Mouse (Mus musculus): Measurements from ENCODE around the gene Zfp687. TPM values are rescaled to one million over a fixed set of nuclear protein-coding genes. Genes with fewer than 3 reads are reported as not detected.
A peak's percentile ranks its signal among the peaks of the same experiment; 100 is the strongest.

The Zfp687 gene
- polyA plus RNA-seq (2014; fragmentation: Nextera tagmentation; extraction: Ambion mirVana), result 19.6 and 21.2 TPM in 2 replicates

- WGBS, result 1% methylated on average over 36 of the region's 37 CpGs
These were observed at the start of gene Zfp687 for GRCm38 (mm10) chr3:95015337-95015872. Gene Zfp687 (minus strand): TSS chr3:95015448.

GRCm38 (mm10) chr3:95063741-95064140, 48.5 kb upstream of the Zfp687 start:
- no peak for ATAC-seq (ENCODE audit: low FRiP score)
- H3K4me3 ChIP-seq (replicated peaks; ENCODE audit: low read length), result no peak overlapping the region
- H3K27ac ChIP-seq, result no peak overlapping the region
- H3K9me3 ChIP-seq (ENCODE audit: control insufficient read depth, low read length), result no peaks in the 10 kb centered on the region
- no peak for DNase-seq (ENCODE audit: low spot score)
- H3K36me3 ChIP-seq (replicated peaks; ENCODE audit: control insufficient read depth, insufficient read depth), result peaks cover 98% of the 10 kb centered on the region
- WGBS, result 97% methylated on average over 4 of the region's 4 CpGs
- no peaks in the 10 kb centered on the region for H3K27me3 ChIP-seq (ENCODE audit: control insufficient read depth, insufficient read depth, low read length)
- H3K4me2 ChIP-seq (replicated peaks), result no peak overlapping the region
- H3K4me1 ChIP-seq (replicated peaks; ENCODE audit: control insufficient read depth, insufficient read depth, low read length), result no peaks in the 10 kb centered on the region
- H3K9ac ChIP-seq, result no peak overlapping the region

More at GRCm38 (mm10) chr3:95015337-95015872, at the start of gene Zfp687:
- Histone ChIP-seq H3K27me3 (ENCODE audit: control insufficient read depth, insufficient read depth, low read length) (no peaks in the 10 kb centered on the region), H3K27ac (peak within 1 kb of the TSS; percentile 97), H3K36me3 (replicated peaks; ENCODE audit: control insufficient read depth, insufficient read depth) (peaks cover 19% of the 10 kb centered on the region), H3K4me3 (replicated peaks; ENCODE audit: low read length) (peak within 1 kb of the TSS; percentile 85), H3K4me2 (replicated peaks) (peak within 1 kb of the TSS; percentile 93), H3K4me1 (replicated peaks; ENCODE audit: control insufficient read depth, insufficient read depth, low read length) (peaks cover 19% of the 10 kb centered on the region), H3K9me3 (ENCODE audit: control insufficient read depth, low read length) (no peaks in the 10 kb centered on the region), H3K9ac (peak within 1 kb of the TSS; percentile 75)
- ATAC-seq (ENCODE audit: low FRiP score) (peak; percentile 99), DNase-seq (ENCODE audit: low spot score) (peak; percentile 99)

- 86% methylated on average over 8 of the region's 8 CpGs for WGBS
- H3K4me3 ChIP-seq (replicated peaks; ENCODE audit: low read length), result no peak overlapping the region
- no peak overlapping the region for H3K9ac ChIP-seq
- DNase-seq (ENCODE audit: low spot score) (no peak), ATAC-seq (ENCODE audit: low FRiP score) (no peak)
- peaks cover 65% of the 10 kb centered on the region for H3K36me3 ChIP-seq (replicated peaks; ENCODE audit: control insufficient read depth, insufficient read depth)
- no peak overlapping the region for H3K27ac ChIP-seq
- no peak overlapping the region for H3K4me2 ChIP-seq (replicated peaks)
- H3K9me3 ChIP-seq (ENCODE audit: control insufficient read depth, low read length), result no peaks in the 10 kb centered on the region
- H3K27me3 ChIP-seq (ENCODE audit: control insufficient read depth, insufficient read depth, low read length), result no peaks in the 10 kb centered on the region
- H3K4me1 ChIP-seq (replicated peaks; ENCODE audit: control insufficient read depth, insufficient read depth, low read length), result no peaks in the 10 kb centered on the region
These were observed 42.8 kb upstream of the Zfp687 start for GRCm38 (mm10) chr3:95058078-95058477.

- Histone ChIP-seq H3K27ac (no peak overlapping the region), H3K9ac (no peak overlapping the region), H3K4me2 (replicated peaks) (no peak overlapping the region), H3K9me3 (ENCODE audit: control insufficient read depth, low read length) (no peaks in the 10 kb centered on the region), H3K4me3 (replicated peaks; ENCODE audit: low read length) (no peak overlapping the region), H3K36me3 (replicated peaks; ENCODE audit: control insufficient read depth, insufficient read depth) (peaks cover 48% of the 10 kb centered on the region), H3K27me3 (ENCODE audit: control insufficient read depth, insufficient read depth, low read length) (no peaks in the 10 kb centered on the region), H3K4me1 (replicated peaks; ENCODE audit: control insufficient read depth, insufficient read depth, low read length) (no peaks in the 10 kb centered on the region)
- ATAC-seq (ENCODE audit: low FRiP score) (no peak), DNase-seq (ENCODE audit: low spot score) (no peak)
- 92% methylated on average over 7 of the region's 7 CpGs for WGBS
These were observed 41.0 kb upstream of the Zfp687 start for GRCm38 (mm10) chr3:95056275-95056674.

GRCm38 (mm10) chr3:95054481-95055260, 39.4 kb upstream of the Zfp687 start:
- no peaks in the 10 kb centered on the region for H3K27me3 ChIP-seq (ENCODE audit: control insufficient read depth, insufficient read depth, low read length)
- H3K9ac ChIP-seq, result no peak overlapping the region
- H3K27ac ChIP-seq, result no peak overlapping the region
- ATAC-seq (ENCODE audit: low FRiP score) (peak; percentile 21; the same call in 1 of the 2 replicates), DNase-seq (ENCODE audit: low spot score) (no peak)
- H3K4me3 ChIP-seq (replicated peaks; ENCODE audit: low read length), result no peak overlapping the region
- no peaks in the 10 kb centered on the region for H3K4me1 ChIP-seq (replicated peaks; ENCODE audit: control insufficient read depth, insufficient read depth, low read length)
- 50% methylated on average over 10 of the region's 10 CpGs for WGBS
- peaks cover 32% of the 10 kb centered on the region for H3K36me3 ChIP-seq (replicated peaks; ENCODE audit: control insufficient read depth, insufficient read depth)
- H3K4me2 ChIP-seq (replicated peaks), result no peak overlapping the region
- no peaks in the 10 kb centered on the region for H3K9me3 ChIP-seq (ENCODE audit: control insufficient read depth, low read length)

- Histone ChIP-seq H3K27me3 (ENCODE audit: control insufficient read depth, insufficient read depth, low read length) (no peaks in the 10 kb centered on the region), H3K4me1 (replicated peaks; ENCODE audit: control insufficient read depth, insufficient read depth, low read length) (no peaks in the 10 kb centered on the region), H3K9ac (no peak overlapping the region), H3K4me2 (replicated peaks) (no peak overlapping the region), H3K4me3 (replicated peaks; ENCODE audit: low read length) (no peak overlapping the region), H3K27ac (no peak overlapping the region), H3K9me3 (ENCODE audit: control insufficient read depth, low read length) (no peaks in the 10 kb centered on the region), H3K36me3 (replicated peaks; ENCODE audit: control insufficient read depth, insufficient read depth) (peaks cover 22% of the 10 kb centered on the region)
- DNase-seq (ENCODE audit: low spot score) (peak; percentile 38), ATAC-seq (ENCODE audit: low FRiP score) (no peak)
- 55% methylated on average over 3 of the region's 3 CpGs for WGBS
These were observed 38.5 kb upstream of the Zfp687 start for GRCm38 (mm10) chr3:95053701-95054100.

GRCm38 (mm10) chr3:95052959-95053358, 37.7 kb upstream of the Zfp687 start:
- no peaks in the 10 kb centered on the region for H3K4me1 ChIP-seq (replicated peaks; ENCODE audit: control insufficient read depth, insufficient read depth, low read length)
- no peaks in the 10 kb centered on the region for H3K9me3 ChIP-seq (ENCODE audit: control insufficient read depth, low read length)
- DNase-seq (ENCODE audit: low spot score) (peak; percentile 73), ATAC-seq (ENCODE audit: low FRiP score) (no peak)
- H3K4me2 ChIP-seq (replicated peaks), result no peak overlapping the region
- WGBS, result 50% methylated on average over 1 of the region's 1 CpGs
- H3K4me3 ChIP-seq (replicated peaks; ENCODE audit: low read length), result no peak overlapping the region
- no peak overlapping the region for H3K9ac ChIP-seq
- H3K36me3 ChIP-seq (replicated peaks; ENCODE audit: control insufficient read depth, insufficient read depth), result peaks cover 15% of the 10 kb centered on the region
- no peaks in the 10 kb centered on the region for H3K27me3 ChIP-seq (ENCODE audit: control insufficient read depth, insufficient read depth, low read length)
- no peak overlapping the region for H3K27ac ChIP-seq

GRCm38 (mm10) chr3:95047914-95048313, 32.7 kb upstream of the Zfp687 start:
- H3K4me1 ChIP-seq (replicated peaks; ENCODE audit: control insufficient read depth, insufficient read depth, low read length), result 0 out of 2 replicates have a peak, but pooled peaks cover under 1% of the 10 kb centered on the region
- H3K9ac ChIP-seq, result no peak overlapping the region
- no peaks in the 10 kb centered on the region for H3K9me3 ChIP-seq (ENCODE audit: control insufficient read depth, low read length)
- WGBS, result 81% methylated on average over 3 of the region's 3 CpGs
- no peaks in the 10 kb centered on the region for H3K36me3 ChIP-seq (replicated peaks; ENCODE audit: control insufficient read depth, insufficient read depth)
- H3K27me3 ChIP-seq (ENCODE audit: control insufficient read depth, insufficient read depth, low read length), result no peaks in the 10 kb centered on the region
- H3K27ac ChIP-seq, result no peak overlapping the region
- H3K4me3 ChIP-seq (replicated peaks; ENCODE audit: low read length), result no peak overlapping the region
- DNase-seq (ENCODE audit: low spot score) (no peak), ATAC-seq (ENCODE audit: low FRiP score) (no peak)
- H3K4me2 ChIP-seq (replicated peaks), result no peak overlapping the region

GRCm38 (mm10) chr3:95046462-95047057, 31.3 kb upstream of the Zfp687 start:
- Histone ChIP-seq H3K9ac (no peak overlapping the region), H3K4me2 (replicated peaks) (no peak overlapping the region), H3K4me3 (replicated peaks; ENCODE audit: low read length) (no peak overlapping the region), H3K4me1 (replicated peaks; ENCODE audit: control insufficient read depth, insufficient read depth, low read length) (peaks cover 5% of the 10 kb centered on the region), H3K9me3 (ENCODE audit: control insufficient read depth, low read length) (no peaks in the 10 kb centered on the region), H3K27me3 (ENCODE audit: control insufficient read depth, insufficient read depth, low read length) (no peaks in the 10 kb centered on the region), H3K27ac (no peak overlapping the region), H3K36me3 (replicated peaks; ENCODE audit: control insufficient read depth, insufficient read depth) (no peaks in the 10 kb centered on the region)
- 92% methylated on average over 11 of the region's 11 CpGs for WGBS
- ATAC-seq (ENCODE audit: low FRiP score), result no peak
- no peak for DNase-seq (ENCODE audit: low spot score)
